Mouse (Mus musculus) megakaryocyte-erythroid progenitor cell, adult 5-6 weeks (primary cell): Measurements from ENCODE around the gene Bfar. TPM values are rescaled to one million over a fixed set of nuclear protein-coding genes. Genes with fewer than 3 reads are reported as not detected.
"Not testable (repeated sequence)": the region's sequence is repeated elsewhere in the genome, so short reads cannot be mapped to it uniquely, and the experiment has no call there.

Source experiments
- ATAC-seq: replicated peaks from 2 replicates; pipeline ENCODE4 v1.8.0; 2016; ENCODE audit warnings: mild to moderate bottlenecking, inconsistent platforms; ENCODE audit not compliant: severe bottlenecking, poor library complexity, low FRiP score, low TSS enrichment
- total RNA-seq, 2 experiments: library from RNA; stranded (forward) in 1 of 2; stranded (reverse) in 1 of 2; fragments of 200-1000, 215-1000 nt in 1 of 2; fragments of >200 nt in 1 of 2; fragmentation: Nextera tagmentation in 1 of 2; gene quantifications; 2 replicates each; pipeline ENCODE4 v1.2.3; 2014 to 2017

Gene Bfar
- total RNA-seq (2014; fragmentation: Nextera tagmentation) (22.2 and 26.0 TPM in 2 replicates), total RNA-seq (2017) (29.5 and 35.2 TPM in 2 replicates)

- peak; percentile 66 for ATAC-seq
Observed at GRCm38 (mm10) chr16:13671685-13672385, at the start of gene Bfar, which contains the start of gene 3110001I22Rik. Gene Bfar, plus strand, starts transcription at chr16:13671858. Gene 3110001I22Rik, plus strand, starts transcription at chr16:13671929.

GRCm38 (mm10) chr16:13628345-13628744, 43.3 kb upstream of the Bfar start:
- 0 out of 2 replicates have a peak, but pooled peaks have one; percentile 57 for ATAC-seq

DNA sequence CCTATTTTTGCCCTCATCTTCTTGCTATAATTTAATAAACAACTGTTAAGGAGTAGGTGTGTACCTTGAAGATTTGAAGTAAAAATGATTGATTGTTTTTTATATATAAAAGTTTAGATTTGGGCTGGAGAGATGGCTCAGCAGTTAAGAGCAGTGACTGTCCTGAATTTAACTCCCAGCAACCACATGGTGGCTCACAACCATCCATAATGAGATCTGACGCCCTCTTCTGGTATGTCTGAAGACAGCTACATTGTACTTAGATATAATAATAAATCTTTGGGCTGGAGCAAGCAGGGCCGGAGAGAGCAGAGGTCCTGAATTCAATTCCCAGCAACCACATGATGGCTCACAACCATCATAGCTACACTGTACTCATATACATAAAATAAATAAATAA, 33.5 kb upstream of the Bfar start:
- not testable (repeated sequence) for ATAC-seq

DNA sequence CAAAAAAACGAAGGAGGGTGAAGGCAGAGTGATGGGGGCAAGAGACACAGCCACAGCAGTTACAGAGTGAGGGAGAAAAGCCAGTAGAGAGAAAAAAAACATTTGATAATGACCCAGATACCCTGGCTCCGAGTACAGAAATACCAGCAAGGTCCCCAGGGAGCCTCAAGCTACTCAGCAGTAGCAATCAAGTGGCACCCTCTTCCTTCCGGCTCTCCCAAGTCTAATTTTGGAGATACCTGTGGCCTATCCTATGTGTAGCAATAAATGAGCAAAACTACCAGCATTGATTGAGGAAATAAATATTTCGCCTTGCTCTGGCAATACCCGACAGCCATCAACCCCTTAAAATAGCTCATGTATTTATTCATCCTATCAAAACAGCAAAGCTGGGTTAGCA, 32.1 kb upstream of the Bfar start:
- no peak for ATAC-seq

DNA sequence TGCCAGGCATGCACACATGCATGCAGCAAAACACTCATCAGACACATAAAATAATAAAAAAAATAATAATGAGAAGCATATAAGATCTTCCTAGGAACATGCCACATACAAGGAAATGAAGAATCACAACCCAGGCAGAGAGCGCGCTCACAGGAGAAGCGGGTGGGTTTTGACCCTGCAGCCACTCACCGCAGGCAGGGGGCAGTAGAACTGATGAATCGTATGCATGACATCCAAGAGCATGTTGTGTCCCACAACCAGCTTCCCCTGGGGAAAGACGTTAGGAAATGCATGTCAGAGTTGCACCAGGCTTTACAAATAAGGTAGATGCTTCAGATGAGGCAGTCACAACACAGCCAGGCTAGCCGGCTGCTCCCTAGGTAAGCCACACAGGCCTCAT, 31.6 kb upstream of the Bfar start:
- ATAC-seq: no peak

DNA sequence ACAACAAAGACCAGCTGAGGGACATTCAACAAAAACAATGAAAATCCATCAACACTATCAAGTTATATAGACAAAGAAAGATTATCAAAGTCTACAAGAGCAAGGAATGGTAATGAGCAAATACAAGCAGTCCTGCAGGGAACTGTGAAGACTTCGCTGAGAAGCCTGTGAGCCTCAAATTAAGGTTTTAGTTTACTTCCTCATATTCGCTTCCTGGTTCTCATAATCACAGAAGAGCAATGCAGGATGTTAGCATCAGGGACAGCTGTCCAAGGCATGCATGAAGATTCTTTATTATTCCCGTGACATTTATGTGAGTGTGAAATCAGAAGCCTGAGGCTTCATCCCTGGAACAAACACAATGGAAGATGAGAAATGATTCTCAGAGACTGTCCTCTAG, 27.2 kb upstream of the Bfar start:
- no peak for ATAC-seq

- ATAC-seq: no peak
Observed at GRCm38 (mm10) chr16:13645930-13646329, 25.7 kb upstream of the Bfar start.

GRCm38 (mm10) chr16:13658886-13659285, 12.8 kb upstream of the Bfar start:
- ATAC-seq: no peak

- no peak for ATAC-seq
Observed at GRCm38 (mm10) chr16:13660736-13661135, 10.9 kb upstream of the Bfar start.

DNA sequence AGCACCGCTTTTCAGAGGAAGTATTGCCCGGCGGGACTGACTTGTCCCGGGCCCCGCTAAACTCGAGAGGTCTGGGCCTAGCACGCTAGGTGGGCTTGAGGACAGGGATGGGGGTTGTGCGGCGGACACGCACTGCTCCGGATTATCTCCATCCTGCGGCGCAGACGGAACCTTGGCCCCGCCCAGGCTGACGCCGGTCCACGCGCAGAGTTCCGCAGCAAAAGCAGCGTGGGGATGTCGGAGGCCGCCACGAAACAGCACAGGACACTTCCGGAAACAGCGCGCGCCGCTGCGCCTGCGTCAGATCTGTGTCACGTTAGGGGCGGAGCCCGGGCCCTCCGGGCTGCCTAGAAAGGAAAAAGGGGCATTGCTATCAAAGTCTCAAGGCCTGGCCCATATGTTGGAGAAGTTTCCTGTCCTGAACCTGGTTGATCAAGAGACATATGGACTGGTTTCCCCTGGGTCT, 3.7 kb upstream of the Bfar start, which contains the start of gene Parn:
Gene Parn, minus strand, starts transcription at position 293 of the 466 bp plus-strand sequence.
- peak; percentile 70 for ATAC-seq

GRCm38 (mm10) chr16:13668402-13669108, 3.1 kb upstream of the Bfar start:
- peak; percentile 15 for ATAC-seq

GRCm38 (mm10) chr16:13669282-13669681, 2.4 kb upstream of the Bfar start:
- no peak for ATAC-seq

DNA sequence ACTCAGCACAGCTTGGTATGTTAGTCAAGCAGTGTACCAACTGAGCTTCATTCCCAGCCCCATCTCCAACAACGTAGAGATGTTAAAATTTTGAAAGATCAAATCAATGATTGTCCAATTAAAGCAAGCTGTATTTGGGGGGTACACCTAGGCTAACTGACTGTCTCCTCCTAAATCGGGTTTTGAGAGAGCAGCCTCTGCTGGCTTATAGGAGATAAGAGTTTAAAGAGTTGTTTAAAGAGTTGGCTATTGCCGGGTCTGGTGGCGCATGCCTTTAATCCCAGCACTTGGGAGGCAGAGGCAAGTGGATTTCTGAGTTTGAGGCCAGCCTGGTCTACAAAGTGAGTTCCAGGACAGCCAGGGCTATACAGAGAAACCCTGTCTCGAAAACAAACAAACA, 762 bp upstream of the Bfar start:
- ATAC-seq: not testable (repeated sequence)

DNA sequence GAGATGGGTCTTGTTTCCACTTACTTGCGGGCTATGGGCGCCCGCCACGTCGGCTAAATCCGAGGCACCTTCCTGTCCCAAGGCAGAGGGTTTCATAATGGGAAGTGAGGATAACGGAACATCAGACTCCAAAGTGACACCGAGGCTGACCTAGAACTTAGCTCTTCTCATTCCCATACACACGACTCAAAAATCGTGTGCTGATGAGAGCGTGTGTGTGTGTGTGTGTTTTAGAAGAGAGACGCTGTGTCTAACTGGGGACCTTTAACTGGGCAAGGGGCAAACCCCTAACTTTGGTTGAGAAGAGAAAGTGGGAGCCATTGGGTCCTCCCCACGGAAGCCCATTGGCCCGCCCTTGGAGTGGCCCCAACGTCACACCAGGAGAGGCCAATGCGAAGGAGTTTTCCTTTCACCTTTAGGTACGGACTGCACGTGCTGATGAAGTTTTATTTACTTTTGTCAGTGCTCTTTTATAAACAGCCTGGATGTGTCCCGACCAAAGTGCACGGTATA, 784 bp downstream of the Bfar start:
- peak; percentile 73 for ATAC-seq

GRCm38 (mm10) chr16:13673114-13673513, 1.5 kb downstream of the Bfar start:
- no peak for ATAC-seq

GRCm38 (mm10) chr16:13674511-13674910, 2.9 kb downstream of the Bfar start:
- no peak for ATAC-seq

DNA sequence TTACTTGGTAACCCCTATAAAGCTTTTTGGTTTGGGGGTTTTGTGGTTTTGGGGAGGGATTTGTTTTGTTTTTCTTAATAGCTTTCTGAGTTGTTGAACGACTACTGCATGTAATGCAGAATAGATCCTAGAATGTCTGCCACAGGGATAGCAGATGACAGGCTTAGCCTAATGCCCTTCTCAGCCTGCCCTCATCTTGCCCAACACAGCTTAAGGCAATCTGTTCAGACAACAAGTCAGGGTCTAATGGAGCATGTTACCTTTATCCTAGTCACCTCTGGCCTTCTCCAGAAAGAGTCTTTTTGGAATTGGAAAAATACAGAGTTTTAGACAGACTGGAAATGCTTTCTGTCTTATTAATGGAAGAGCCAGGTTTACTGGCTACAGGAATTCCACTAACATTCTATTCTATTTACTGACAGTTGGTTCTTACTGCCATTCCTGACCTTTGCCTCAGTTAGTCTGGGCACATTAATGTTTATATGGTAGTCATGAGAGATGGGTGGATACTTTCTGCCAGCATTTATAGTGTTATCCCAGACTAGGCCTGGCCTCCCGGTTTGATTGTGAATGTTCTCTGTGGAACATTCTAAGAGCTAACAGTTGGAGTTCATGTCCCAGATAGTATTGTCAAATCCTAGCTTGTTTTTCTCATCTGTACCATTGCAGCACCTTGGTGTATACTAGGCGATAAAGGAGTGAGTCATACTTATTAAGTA, 7.1 kb downstream of the Bfar start:
- ATAC-seq: no peak

- no peak for ATAC-seq
Observed at GRCm38 (mm10) chr16:13698998-13699397, 27.3 kb downstream of the Bfar start.

- ATAC-seq: no peak
Observed at GRCm38 (mm10) chr16:13702184-13702583, 30.5 kb downstream of the Bfar start.

DNA sequence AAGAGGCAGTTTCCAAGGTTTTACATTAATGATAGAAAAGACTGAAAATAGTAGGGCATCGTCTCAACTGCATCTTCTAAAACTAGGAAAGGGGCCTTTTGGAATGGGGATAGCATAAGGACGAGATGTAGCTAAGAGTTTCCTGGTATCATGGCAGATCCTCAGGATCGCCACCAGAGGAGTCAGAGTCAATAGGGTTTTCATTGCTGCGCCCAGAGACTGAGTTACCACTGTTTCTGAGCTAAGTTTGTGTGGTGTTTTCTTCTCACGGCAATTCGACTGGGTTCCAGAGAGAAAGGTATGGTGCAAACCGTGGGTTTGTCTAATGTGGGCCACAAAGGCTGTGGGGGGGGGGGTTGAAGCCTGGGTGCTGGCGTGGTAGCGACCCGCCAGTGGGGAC, 33.0 kb downstream of the Bfar start:
- ATAC-seq: no peak
